Mouse (Mus musculus): ENCODE results near the gene Ager.

Ager gene

DNA sequence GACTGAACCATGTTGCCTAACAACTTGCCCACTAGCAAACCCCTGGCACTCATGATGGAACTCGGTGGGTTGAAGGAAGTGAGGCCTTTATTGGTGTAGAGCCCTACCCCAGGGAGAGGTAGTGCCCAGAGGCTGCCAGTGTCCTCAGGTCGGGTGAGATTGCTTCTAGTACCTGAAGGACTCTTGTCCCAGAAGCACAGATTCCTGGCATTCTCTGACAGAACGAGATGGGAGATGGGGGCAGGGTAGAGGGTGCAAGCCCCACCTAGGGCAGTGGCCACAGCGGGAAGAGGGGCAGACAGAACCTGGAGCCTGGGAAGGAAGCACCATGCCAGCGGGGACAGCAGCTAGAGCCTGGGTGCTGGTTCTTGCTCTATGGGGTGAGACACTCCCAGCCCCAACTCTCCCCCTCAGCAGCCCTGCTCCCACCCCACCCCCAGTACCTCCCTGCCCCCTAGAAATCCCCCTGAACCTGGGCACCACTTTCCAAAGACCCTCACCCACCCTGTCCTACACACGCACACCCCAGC lies at the start of gene Ager:
Gene Ager (plus strand): TSS at position 297 of the 530 bp plus-strand sequence.
- peak in 1 of 2 experiments; percentile 17 for DNase-seq (ENCODE audit: low spot score in 2 of 2)

DNA sequence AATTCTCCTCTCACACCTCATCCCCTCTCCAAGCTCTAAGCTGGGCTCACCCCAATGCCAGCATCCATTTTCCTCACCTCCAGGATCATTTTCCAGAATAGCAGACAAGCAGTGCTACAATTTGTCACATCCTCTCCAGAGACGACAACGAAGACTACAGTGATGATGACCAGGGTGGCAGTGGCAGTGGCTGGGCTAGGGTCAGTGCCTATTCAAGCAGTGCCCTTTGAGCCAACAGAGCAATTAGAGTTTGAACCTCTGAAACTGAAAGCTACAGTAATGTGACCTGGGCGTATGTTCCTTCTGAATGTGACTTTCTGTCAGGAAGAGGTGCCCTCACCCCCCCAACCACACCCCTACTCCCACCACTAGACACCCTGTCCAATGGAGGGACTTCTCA lies 48.5 kb upstream of the Ager start:
- no peak for DNase-seq (ENCODE audit: low spot score in 2 of 2)

DNA sequence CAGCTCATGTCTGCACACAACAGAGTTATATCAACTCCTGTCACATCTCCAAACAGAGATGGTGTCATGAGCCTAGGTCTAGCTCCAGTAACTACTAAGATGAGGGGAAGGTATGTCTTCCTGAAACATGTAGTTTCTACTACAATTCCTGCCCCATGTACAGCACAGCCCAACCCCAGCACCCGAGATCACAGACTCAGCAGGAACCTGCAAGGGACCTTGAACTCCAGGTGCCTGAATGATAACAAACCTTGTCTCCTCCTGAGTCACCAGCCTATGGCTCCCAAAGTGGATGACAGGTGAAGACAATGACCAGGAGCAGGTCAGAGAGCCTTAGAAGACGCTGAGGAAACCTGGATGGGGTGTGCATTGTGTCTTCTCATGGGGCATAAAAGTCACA lies 47.8 kb upstream of the Ager start:
- DNase-seq (ENCODE audit: low spot score in 2 of 2): no peak

DNA sequence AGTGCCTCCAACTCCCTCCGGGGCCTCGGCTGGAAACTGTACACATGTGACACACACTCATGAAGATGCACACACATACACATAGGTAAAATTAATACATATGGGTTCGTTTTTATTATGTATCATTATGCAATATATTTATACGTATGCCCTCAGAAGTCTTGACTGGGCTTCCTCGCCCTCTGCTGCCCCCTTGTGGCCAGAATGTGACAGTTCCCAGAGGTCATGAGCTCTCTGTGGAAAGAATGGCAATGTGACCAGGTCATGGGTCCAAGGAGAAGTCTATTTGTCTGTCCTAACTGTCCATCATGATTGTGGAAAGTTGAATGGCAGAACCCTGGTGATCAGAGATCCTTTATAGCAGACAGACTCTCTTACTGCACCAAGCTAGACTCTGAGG lies 42.2 kb upstream of the Ager start:
- peak in 1 of 2 experiments; percentile 64 for DNase-seq (ENCODE audit: low spot score in 2 of 2)

DNA sequence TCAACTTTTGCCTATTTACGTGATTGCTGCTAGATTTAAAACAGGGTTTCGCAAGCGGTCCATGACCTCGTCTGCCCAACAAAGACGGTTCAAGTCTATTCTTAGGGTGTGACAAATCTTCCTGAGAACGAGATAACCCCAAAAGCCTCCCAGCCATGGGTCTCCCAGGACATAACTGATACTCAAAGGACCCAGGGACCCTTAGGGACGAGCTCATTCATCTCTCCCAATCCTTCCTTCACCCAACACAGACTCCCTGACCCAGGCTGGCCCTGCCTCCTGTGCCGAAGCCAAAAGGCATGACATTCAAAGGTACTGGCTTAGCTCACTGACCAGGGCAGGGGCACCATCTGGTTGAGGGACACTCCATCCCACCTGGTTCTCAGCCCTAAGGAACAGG lies 41.3 kb upstream of the Ager start:
- no peak for DNase-seq (ENCODE audit: low spot score in 2 of 2)

DNA sequence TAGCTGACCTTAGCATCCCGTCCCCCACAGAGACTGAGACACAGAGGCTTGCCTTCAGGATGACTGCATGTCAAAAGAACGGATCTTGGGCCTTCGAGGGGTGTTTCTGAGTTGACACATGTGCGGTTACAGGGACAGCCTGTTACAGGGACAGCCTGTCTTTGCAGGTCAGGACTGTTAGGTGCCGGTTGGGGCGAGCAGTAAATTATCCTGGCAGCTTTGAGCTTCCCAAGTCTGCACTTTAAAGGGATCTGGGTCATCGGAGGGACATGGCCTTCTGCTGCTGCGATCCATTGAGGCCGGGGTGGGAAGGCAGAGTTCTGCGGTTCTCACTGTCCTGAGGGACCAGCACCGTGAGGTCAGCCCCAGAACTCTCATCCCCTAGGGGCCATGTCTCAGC lies 40.3 kb upstream of the Ager start:
- DNase-seq (ENCODE audit: low spot score in 2 of 2): no peak

DNA sequence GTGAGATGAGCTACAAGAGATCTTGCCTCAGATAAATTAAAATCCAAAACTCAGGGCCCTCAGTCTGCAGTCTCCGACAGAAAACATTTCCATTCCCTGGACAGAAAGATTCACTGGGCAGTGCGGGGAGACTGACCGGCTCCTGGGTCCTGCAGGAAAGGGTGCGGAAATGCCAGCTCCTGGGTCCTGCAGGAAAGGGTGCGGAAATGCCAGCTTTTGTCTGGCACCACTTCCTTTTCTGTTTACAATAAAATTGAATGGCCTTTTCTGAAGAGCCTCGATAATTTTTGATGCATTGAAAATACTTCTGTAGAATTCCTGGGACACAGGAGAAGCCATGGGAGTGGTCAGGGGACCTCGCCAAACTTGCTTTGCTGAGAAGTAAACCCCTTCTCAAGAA lies 38.5 kb upstream of the Ager start:
- no peak for DNase-seq (ENCODE audit: low spot score in 2 of 2)

DNA sequence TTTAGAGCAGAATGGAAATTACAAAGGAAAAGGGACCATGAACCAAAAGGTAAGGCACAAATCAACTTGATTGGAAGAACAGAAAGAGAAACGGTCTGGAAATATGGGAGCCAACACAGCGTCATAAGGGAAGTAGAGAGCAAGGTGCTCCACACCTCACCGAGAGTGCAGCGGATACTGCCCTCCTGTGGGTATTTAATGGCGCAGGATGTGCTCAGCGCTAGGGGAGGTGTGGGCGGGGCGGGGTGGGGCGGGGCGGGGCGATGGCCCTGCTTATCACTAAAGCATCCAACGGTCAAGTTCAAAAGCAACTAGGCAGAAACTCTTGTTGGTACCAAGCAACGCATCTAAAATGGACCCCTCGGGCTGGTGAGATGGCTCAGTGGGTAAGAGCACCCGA lies 37.8 kb upstream of the Ager start:
- no peak for DNase-seq (ENCODE audit: low spot score in 2 of 2)

DNA sequence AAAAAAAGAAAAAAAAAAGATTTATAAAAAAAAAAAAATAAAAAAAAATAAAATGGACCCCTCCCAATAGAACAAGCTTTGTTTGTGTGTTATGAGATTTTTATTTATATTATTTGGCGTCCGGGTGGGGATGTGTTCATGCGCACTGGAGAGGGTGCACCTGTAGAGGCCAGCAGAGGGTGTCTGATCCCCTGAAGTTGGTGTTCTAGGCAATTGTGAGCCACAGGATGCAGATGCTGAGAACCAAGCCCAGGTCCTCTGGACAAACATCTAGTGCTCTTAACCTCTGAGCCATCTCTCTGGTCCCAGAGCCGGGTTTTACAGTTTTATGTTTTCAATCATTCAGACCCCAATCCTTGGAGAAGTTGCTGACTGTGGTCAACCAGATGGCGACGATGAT lies 37.2 kb upstream of the Ager start:
- DNase-seq (ENCODE audit: low spot score in 2 of 2): no peak

DNA sequence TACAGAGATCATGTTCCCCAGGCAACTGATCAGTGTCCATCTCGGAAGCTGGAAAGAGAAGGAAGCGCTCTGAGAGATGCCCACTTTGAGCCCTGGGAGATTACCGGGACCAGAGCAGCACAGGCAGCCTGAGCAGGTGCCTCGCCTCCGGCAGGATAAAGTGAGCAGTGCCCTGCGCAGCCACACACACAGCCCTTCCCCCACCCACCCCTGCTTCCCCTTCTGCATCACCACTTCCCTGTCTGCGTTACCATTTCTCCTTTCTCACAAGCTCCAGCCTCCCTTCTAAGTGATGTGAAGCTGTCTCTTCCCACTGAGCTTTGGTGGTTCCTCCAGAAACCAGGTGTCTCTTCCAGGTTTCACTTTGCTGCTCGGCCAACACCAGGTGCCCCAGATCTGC lies 36.5 kb upstream of the Ager start:
- no peak for DNase-seq (ENCODE audit: low spot score in 2 of 2)

DNA sequence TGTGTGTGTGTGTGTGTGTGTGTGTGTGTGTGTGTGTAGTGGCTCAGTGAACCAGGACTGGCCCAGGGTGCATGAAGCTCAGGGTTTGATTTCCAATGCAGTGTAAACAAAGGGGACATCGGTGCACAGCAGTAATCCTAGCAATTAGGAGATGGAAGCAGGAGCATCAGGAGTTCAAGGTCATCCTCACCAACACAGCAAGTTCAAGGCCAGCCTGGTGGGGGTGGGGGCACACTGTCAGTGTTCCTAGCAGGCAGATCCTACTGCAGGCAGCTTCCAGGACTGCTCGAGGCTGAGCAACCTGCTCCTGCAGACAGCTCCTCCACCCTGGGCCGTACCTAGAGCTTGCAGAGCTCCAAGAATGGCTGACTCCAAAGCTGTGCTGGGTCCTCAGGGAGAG lies 35.1 kb upstream of the Ager start:
- DNase-seq (ENCODE audit: low spot score in 2 of 2): no peak

DNA sequence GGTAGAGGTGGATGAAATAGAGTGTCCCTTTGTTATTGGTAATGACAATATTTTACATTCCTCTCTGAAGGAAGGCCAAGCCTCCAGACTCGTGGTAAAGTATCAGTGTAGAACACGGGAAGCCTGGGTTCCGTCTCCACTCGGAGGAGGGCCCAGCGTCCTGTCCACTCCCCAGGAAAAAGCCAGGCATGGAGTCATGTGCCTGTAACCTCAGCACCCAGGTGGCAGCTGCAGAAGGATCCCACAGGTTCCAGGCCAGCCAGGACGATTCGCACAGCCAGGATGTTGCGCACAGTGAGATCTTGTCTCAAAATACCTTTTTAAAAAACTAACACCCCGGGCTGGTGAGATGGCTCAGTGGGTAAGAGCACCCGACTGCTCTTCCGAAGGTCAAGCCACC lies 34.3 kb upstream of the Ager start:
- DNase-seq (ENCODE audit: low spot score in 2 of 2): no peak

DNA sequence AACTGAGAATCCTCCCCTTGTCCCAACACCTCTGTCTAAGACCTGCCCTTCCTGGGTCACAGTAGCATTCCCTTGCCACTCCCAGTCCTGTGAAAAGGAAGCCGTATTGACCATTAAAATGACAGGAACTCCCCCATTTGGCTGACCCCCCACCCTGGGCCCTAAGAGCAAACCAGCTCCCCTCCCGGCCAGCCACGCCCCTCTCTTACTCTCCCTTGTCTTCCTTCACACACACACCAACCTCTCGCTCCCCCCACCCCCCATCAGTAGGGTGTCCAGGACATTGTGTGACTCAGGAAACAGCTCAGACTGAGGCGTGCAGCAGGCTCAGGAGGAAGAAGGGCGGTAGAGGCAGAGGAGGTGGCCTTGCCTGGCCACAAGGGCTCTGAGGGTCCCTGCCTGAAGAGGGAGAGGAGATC lies 33.6 kb upstream of the Ager start, which contains the start of gene Notch4:
Gene Notch4 (plus strand): TSS at position 266 of the 419 bp plus-strand sequence.
- no peak for DNase-seq (ENCODE audit: low spot score in 2 of 2)

DNA sequence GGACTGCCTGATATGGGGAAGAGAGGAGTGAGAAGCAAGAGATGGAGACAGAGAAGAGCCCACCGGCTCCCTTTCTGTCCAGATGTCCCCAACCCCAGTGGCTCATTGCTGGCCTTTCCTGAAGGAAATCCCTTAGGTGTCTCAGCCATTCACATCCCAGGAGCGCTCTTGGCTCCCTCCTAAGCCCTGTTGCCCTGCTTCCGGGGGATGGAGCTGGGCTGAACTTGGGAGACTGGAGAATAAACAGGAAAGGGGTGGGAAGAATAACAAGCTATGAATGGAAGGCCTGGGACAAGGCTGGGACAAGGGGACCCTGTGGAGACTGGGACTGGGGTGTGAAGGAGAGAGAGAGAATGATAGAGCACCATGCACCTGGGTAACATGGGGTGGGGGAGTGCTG lies 32.9 kb upstream of the Ager start:
- no peak for DNase-seq (ENCODE audit: low spot score in 2 of 2)

DNA sequence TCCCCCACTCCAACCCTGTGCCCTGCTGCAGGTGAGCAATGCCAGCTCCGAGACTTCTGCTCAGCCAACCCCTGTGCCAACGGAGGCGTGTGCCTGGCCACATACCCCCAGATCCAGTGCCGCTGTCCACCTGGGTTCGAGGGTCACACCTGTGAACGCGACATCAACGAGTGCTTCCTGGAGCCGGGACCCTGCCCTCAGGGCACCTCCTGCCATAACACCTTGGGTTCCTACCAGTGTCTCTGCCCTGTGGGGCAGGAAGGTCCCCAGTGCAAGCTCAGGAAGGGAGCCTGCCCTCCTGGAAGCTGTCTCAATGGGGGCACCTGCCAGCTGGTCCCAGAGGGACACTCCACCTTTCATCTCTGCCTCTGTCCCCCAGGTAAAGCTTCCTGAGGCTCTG lies 30.4 kb upstream of the Ager start:
- DNase-seq (ENCODE audit: low spot score in 2 of 2): no peak

DNA sequence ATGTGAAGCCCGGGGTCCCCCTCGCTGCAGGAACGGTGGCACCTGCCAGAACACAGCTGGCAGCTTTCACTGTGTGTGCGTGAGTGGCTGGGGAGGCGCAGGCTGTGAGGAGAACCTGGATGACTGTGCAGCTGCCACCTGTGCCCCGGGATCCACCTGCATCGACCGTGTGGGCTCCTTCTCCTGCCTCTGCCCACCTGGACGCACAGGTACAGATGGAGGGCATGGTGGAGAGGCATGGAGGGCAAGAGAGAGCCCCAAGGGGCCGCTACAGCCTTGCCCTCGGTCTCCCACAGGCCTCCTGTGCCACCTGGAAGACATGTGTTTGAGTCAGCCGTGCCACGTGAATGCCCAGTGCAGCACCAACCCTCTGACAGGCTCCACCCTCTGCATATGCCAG lies 29.2 kb upstream of the Ager start:
- DNase-seq (ENCODE audit: low spot score in 2 of 2): no peak

DNA sequence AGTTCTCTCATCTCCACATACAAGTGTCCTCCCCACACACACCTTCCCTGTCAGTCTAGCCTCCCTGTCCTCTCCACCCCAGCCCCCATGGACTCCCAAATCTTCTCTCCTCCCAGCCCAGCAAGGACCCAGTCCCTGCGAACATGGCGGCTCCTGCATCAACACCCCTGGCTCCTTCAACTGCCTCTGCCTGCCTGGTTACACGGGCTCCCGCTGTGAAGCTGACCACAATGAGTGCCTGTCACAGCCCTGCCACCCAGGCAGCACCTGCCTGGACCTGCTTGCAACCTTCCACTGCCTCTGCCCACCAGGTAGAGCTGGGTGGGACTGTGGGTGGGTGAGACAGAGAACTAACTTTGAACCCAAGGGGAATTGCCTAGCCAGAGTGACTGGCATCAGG lies 27.7 kb upstream of the Ager start:
- DNase-seq (ENCODE audit: low spot score in 2 of 2): no peak

DNA sequence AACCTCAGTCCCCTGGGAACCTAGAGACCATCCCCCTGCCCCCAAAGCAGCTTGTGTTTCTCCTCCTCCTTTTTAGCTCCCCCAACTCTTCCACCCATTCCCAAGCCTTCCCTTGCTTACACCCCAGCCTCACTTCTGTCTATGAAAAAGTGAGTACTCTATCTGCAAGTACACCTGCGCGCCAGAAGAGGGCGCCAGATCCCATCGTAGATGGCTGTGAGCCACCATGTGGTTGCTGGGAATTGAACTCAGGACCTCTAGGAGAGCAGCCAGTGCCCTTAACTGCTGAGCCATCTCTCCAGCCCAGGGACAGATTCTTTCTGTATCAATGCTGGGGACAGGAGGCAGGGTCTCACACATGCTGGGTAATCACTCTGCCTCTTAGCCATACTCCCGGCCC lies 25.8 kb upstream of the Ager start:
- DNase-seq (ENCODE audit: low spot score in 2 of 2): no peak

DNA sequence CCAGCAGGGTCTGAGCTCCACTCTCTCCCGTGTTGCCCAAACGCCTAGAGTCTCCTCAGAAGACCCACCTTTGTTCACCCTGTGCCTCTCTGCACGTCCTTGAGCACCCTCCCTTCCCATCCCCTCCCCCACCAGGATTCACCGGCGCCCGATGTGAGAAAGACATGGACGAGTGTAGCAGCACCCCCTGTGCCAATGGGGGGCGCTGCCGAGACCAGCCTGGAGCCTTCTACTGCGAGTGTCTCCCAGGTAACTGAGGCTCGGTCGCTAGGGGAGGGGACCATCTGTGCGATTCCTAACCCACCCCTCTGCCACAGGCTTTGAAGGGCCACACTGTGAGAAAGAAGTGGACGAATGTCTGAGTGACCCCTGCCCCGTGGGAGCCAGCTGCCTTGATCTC lies 25.3 kb upstream of the Ager start:
- DNase-seq (ENCODE audit: low spot score in 2 of 2): no peak

DNA sequence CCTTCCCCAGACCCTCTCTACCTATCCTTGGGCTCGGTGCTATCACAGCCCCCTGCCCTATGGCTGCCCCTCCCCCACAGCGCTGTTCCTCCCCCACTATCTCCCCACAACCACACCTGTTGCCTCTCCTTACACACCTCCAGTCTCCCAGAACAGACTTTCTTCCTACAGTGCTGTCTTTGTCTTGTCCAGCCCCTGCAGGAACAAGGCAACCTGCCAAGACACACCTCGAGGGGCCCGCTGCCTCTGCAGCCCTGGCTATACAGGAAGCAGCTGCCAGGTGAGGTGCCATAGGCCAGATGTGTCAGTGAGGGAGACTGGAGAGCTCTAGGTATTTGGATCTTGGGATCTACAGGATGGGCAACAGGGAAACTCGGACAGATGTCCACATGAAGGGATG lies 21.1 kb upstream of the Ager start:
- no peak for DNase-seq (ENCODE audit: low spot score in 2 of 2)

DNA sequence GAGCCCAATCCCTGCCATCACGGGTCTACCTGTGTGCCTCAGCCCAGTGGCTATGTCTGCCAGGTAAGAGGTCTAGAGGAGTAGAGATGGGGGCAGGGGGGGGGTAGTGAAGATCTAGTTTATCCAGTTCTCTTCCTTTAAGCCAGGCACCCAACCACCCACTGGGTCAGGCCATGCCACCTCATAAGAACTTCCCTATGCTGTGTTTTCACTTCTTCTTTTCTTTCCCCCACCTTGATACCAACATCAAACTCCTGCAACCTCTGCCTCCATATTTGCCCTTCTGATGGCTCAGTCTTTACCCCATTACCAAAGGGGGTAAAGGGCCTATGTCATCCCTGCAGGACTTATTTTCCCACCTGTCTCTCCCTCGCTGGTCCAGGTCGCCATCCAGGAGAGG lies 19.6 kb upstream of the Ager start:
- no peak for DNase-seq (ENCODE audit: low spot score in 2 of 2)

DNA sequence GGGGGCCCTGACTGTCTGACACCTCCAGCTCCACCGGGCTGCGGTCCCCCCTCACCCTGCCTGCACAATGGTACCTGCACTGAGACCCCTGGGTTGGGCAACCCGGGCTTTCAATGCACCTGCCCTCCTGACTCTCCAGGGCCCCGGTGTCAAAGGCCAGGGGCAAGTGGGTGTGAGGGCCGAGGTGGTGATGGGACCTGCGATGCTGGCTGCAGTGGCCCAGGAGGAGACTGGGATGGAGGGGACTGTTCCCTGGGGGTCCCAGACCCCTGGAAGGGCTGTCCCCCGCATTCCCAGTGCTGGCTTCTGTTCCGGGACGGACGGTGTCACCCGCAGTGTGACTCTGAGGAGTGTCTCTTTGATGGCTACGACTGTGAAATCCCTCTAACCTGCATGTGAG lies 15.1 kb upstream of the Ager start:
- DNase-seq (ENCODE audit: low spot score in 2 of 2): no peak

DNA sequence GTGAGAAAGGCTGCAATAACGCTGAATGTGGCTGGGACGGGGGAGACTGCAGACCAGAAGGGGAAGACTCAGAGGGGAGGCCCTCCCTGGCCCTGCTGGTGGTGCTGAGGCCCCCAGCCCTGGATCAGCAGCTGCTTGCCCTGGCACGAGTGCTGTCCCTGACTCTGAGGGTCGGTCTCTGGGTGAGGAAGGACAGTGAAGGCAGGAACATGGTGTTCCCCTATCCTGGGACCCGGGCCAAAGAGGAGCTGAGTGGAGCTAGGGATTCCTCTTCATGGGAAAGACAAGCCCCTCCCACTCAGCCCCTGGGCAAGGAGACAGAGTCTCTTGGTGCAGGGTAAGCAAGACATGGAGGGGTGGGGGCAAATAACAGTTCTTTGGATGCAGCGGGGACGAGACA lies 14.3 kb upstream of the Ager start:
- DNase-seq (ENCODE audit: low spot score in 2 of 2): no peak

DNA sequence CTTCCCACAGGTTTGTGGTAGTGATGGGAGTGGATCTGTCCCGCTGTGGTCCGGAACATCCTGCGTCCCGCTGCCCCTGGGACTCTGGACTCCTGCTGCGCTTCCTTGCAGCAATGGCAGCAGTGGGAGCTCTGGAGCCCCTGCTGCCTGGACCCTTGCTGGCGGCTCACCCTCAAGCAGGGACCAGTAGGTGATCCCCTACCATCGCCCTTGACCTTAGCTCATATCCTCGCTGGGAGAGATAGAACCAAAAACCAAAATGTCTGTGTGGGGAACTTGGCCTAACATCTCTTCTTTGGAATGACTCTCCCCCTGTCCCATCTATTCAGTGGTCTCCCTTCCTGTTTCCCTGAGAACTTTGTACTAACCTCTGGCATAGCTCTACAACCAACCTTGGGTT lies 13.8 kb upstream of the Ager start:
- DNase-seq (ENCODE audit: low spot score in 2 of 2): no peak

DNA sequence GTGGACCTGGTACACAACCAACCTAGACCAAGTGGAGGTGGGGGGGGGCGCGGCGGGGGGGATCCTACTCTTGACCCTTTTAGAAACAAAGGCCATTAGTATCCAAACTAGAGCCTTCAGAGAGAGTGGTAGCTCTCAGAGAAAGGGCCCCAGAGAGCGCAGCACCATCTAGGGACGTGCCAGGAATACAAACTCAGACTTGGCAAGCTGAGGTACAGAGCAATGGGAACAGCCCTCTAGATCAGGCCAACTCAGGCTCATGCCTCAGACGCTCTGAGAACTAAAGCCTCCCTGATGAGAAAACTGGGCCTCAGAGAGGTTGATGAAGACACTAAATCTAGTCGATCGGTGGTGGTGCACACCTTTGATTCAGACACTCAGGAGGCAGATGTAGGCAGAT lies 12.5 kb upstream of the Ager start:
- DNase-seq (ENCODE audit: low spot score in 2 of 2): no peak

Data from frontal cortex, postnatal 10 days (tissue).